Mouse (Mus musculus) kidney, postnatal 4 days (tissue): ENCODE measurements around the gene Slc35b2.

Source experiments
- DNase-seq, 2 experiments: peaks; one replicate each; pipeline ENCODE4 v3.0.0; 2021; ENCODE audit warnings: mixed read lengths in 2 of 2

Slc35b2 gene

GRCm38 (mm10) chr17:45601325-45601724, 37.7 kb downstream of the Slc35b2 start:
- DNase-seq, result peak in 1 of 2 experiments; percentile 49

- peak; percentile 70 to 76 for DNase-seq
These were observed 38.2 kb downstream of the Slc35b2 start, which contains the start of gene Mymx for GRCm38 (mm10) chr17:45601877-45602304. Gene Mymx (minus strand): TSS chr17:45602102.

GRCm38 (mm10) chr17:45602984-45603383, 39.3 kb downstream of the Slc35b2 start:
- DNase-seq, result no peak

- DNase-seq, result no peak
These were observed 43.6 kb downstream of the Slc35b2 start for GRCm38 (mm10) chr17:45606992-45607879.

GRCm38 (mm10) chr17:45608396-45608795, 44.7 kb downstream of the Slc35b2 start:
- DNase-seq, result no peak

- DNase-seq, result peak in 1 of 2 experiments; percentile 38
These were observed 46.6 kb downstream of the Slc35b2 start for GRCm38 (mm10) chr17:45610144-45610866.

- no peak for DNase-seq
These were observed 48.3 kb downstream of the Slc35b2 start for GRCm38 (mm10) chr17:45612008-45612407.

GRCm38 (mm10) chr17:45612921-45613320, 49.2 kb downstream of the Slc35b2 start:
- no peak for DNase-seq

- no peak for DNase-seq
These were observed 52.5 kb downstream of the Slc35b2 start for GRCm38 (mm10) chr17:45616046-45616650.

GRCm38 (mm10) chr17:45616679-45617078, 53.0 kb downstream of the Slc35b2 start:
- DNase-seq, result no peak
